Mouse (Mus musculus) induced T-regulatory cell, adult 2 months (primary cell): ENCODE measurements around the gene Zfp583.
"Not testable (repeated sequence)": the region's sequence is repeated elsewhere in the genome, so short reads cannot be mapped to it uniquely, and the experiment has no call there.

ENCODE experiments used
- DNase-seq: peaks from one replicate; pipeline ENCODE4 v3.0.0-alpha.2; 2012; ENCODE audit warnings: low read depth

Gene Zfp583

DNA sequence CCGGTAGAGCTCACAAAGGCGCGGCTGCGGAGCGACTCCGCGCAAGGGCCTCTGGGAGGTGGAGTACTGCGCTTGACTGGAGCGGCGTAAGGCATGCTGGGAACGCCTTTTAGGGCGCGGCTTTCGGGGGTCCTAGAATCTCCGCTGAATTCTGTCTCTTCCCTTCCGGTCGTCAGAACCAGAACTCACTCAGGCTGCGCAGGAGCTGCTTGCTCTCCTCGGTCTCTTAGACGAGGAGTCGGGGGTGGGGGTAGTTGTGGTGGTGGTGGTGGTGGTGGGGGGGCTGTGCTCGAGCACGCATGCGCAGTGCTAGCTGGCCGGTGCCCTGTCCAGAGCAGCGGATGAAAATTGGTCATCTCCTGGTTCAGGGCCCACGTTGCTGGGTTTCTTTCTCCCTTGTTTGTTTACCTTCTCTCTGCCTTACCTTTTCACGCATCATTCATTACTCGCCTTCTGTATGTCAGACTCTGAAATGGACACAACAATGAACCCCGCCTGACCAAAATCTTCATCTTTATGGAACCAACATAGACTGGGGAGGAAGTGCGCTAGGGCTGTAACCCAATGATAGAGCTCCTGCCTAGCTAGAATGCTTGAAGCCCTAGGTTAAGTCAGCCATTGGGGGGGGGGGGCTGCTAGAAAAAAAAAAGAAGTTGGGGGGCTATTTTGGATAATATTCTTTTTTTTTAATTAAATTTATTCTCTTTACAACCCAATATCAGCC is at the start of gene Zfp583:
Gene Zfp583, minus strand, starts transcription at position 53 of the 724 bp plus-strand sequence.
- DNase-seq, result peak; percentile 60

DNA sequence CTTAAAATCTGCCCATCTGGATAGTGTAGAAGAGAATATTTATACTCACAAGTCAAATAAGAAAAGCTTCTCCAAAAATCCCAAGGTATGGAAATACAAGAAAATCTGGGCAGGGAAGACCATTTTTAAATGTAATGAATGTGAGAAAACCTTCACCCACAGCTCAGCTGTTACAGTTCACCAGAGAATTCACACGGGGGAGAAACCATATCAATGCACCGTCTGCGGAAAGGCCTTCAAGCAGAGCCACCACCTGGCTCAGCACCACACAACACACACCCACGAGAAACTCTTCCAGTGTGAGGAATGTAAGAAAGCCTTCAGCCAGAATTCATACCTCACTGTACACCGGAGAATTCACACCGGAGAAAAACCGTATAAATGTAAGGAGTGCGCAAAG is 47.4 kb upstream of the Zfp583 start:
- DNase-seq, result no peak

DNA sequence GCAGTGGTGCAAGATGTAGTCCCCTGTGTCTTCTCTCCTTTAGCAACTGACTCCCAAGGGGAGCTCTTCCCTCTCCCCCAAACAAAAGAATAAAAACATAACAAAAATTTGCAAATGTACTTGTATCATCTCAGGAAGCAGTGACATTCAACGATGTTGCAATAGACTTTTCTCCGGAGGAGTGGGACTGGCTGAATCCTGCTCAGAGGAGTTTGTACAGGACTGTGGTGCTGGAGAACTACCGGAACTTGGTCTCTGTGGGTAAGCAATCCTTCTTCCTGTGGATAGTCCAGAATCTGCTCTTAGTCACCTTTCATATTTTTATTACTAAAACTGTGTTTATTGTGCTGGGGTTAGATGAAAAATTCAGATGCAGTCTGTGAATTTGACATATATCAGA is 41.9 kb upstream of the Zfp583 start:
- DNase-seq, result no peak

DNA sequence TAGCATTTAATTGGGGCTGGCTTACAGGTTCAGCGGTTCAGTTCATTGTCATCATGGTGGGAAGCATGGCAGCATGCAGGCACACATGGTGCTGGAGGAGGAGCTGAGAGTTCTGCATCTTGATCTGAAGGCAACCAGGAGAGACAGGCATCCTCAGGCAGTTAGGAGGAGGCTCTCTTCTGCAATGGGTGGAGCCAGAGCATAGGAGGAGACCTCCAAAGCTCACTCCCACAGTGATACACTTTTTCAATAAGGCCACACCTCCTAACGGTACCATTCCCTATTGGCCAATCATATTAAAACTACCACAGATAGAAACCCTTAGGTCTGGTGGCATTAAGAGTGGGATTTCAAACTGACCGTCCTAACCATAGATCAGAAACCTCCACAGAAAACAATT is 38.4 kb upstream of the Zfp583 start:
- DNase-seq, result no peak

- not testable (repeated sequence) for DNase-seq
These were observed 37.1 kb upstream of the Zfp583 start for GRCm38 (mm10) chr7:6368146-6368545.

DNA sequence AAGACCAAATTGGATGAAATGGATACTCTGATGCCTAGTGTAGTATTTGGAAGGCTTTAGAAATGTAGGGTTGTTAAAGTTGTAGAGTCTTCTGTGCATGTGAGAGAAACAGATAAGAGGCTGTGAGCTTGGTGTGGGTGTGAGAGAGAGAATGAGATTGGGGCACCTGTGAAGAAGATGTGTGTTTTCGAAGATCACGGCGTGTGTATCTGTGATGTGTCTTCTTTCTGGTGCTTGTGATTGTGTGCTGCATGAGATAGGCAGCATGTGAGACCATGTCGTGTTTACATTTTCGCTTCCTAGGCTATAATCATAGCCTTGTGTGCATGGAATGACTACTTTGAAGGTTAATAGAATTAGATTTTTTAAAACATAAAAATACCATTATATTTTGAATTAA is 36.1 kb upstream of the Zfp583 start:
- no peak for DNase-seq

GRCm38 (mm10) chr7:6364761-6365160 is 33.7 kb upstream of the Zfp583 start:
- DNase-seq, result no peak

- peak; percentile 95 for DNase-seq
These were observed 32.0 kb upstream of the Zfp583 start, which contains the start of gene Zfp78 for GRCm38 (mm10) chr7:6363047-6363488. Gene Zfp78 (plus strand): TSS chr7:6363280.

DNA sequence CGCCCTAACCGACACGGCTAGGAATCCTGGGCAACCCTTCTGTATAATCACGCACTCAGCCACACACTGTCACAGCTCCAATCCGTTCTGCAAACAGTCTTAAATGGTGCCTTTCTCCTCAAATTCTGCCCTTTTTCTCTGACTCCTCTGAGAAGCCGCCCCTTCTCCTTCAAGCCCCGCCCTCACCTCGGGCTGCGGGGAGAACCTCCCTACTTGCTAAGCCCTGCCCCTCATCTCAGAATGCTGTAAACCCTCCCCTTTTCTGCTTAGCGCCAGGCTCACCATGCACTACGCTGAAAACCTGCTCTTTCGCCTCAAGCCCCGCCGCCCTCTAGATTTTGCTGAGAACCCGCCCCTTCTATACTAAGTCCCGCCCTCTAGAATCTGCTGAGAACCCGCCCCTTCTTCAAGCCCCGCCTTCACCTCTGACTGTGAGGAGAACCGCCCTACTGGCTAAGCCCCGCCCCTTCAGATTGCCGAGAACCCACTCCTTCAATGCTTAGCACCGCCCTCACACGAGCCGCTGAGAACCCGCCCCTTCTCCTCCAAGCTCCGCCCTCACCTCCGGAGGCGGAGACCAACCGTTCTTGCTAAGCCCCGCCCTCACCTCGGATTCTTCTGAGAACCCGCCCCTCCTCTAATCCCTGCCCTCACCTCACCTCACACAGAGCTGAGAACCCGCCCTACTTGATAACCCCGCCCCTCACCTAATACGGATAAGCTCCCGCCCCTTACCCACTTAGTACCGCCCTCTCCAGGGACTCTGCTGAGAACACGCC is 31.4 kb upstream of the Zfp583 start:
- peak; percentile 98 for DNase-seq

GRCm38 (mm10) chr7:6361756-6362155 is 30.7 kb upstream of the Zfp583 start:
- no peak for DNase-seq

DNA sequence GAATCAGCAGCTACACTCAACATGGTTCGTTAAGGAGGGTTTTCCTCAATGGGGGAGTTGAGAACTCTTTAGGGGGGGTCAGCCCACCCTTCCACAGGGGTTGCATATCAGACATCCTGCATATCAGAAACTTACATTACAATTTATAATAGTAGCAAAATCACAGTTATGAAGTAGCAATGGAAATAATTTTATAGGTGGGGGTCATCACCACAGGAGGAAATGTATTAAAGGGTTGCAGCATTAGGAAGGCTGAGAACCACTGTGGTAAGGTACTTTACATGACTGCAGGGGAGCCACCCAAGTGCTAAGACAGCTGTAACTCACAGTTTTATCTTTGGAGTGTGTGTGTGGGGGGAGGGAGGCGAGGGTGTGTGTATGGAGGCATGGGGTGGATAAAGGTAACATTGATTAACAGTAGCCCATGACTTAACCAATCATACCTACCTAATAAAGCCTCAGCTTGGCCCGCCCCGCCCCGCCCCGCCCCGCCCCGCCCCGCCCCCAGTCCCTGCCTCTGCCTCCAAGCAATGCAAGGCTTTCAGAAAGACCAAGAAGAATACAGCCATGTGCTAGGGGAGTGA is 29.5 kb upstream of the Zfp583 start:
- no peak for DNase-seq

GRCm38 (mm10) chr7:6358937-6359590 is 28.0 kb upstream of the Zfp583 start:
- DNase-seq, result peak; percentile 87

DNA sequence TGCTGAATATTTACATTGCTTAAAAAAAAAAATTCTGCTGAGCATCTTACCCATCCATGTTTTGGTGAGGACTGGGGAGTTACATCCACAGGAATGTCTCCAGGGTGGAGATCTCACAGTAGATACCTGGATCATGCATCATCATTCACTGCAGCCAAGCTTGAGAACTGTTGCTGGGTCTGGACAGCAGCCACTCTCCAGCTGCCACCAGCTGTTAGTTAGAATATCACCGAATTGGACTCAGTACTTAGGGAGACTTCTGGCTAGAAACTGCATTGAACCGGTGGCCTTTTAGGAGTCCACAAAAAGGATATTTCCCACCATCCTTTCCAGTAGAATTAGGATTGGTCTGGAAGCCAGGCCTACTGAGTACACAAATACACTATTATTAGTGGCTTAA is 27.0 kb upstream of the Zfp583 start:
- DNase-seq, result no peak

DNA sequence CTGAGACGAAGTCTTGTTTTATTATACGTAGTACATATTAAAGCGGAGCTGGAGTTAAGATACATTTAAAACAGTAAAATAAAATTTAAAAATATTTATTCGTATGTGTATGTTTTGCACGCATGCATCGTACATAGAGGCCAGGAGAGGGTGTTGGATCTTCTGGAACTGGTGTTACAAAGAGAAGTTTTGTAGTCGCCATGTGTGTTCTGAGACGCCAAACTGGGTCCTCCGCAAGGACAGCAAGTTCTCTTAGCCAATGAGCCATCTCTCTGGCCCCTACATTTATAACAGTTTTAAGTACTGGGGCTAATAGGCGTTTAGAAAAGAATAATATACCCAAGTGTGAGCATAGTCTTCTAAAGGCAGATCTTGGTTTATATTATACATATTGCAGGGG is 13.0 kb upstream of the Zfp583 start:
- DNase-seq, result no peak

DNA sequence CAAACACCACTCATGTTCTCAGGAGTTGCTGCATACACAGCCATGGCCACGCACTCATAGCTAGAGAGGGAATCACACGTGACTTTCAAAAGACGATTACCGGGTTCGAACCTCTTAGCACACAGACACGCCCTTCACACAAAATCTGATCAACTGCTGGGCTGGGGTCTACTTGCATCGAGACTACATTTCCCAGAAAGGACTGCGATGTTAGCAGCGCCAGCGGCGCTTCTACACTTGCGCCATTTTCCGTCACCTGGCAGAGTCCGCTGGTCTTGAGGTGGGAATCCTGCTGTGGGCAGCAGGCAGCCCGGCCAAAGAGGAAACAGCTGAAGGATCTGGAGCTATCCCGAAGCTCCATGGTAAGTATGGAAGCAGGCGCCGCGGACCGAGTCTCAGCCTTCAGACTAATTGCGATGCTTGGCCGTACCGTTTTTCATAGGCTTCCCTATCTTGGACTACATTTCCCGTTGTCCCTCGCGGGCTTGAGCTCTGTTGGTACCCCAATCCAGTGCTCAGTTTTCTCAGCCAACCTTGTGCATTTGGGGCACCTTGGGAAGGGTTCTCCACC is 12.5 kb upstream of the Zfp583 start, which contains the start of gene Gm3854:
Gene Gm3854, plus strand, starts transcription at position 259 of the 571 bp plus-strand sequence.
- DNase-seq, result peak; percentile 11

- DNase-seq, result no peak
These were observed 8.8 kb upstream of the Zfp583 start for GRCm38 (mm10) chr7:6339865-6340264.

DNA sequence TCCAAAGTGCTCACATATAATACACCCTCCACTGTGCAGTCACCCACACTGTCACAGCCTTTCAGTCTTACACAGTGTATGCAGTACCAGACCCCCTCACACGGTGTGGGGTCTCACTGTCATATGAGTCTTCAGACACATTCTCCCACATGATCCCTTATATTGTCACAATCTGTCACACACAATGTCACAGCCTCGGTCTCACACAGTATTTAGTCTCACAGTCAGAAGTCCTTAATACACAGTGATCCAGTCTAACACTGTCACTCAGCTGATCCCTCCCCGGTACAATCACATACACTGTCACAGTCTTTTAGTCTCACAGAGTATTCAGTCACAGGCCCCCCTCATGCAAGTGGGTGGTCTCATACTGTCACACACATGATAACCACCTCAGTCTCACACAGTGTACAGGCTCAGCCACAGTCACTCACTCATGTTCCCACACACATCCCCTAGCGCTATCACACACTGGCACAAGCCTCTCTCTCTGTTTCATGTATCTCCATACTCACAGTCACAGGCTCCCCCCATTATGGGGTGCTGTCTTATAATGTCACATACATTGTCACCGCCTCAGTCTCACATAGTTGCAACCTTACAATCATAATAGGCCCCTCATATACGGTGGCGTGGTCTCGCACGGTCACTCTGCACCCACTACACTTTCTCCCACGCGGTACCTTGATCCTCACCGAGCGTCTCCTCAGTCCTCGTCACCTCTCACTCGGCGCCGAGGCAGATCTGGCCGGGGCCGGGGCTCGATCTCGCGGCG is 440 bp downstream of the Zfp583 start:
- no peak for DNase-seq

DNA sequence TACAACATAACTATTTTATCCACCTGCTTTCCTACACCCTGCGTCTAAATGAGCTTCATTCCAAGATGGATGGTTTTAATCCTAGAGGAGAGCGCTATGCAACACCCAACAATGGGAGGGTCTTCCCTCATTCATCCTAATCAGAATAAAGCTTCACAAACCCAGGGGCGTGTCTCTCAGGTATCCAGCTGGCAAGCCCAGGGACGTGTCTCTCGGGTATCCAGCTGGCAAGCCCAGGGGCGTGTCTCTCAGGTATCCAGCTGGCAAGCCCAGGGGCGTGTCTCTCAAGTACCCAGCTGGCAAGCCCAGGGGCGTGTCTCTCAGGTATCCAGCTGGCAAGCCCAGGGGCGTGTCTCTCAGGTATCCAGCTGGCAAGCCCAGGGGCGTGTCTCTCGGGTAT is 30.3 kb downstream of the Zfp583 start:
- DNase-seq, result not testable (repeated sequence)

DNA sequence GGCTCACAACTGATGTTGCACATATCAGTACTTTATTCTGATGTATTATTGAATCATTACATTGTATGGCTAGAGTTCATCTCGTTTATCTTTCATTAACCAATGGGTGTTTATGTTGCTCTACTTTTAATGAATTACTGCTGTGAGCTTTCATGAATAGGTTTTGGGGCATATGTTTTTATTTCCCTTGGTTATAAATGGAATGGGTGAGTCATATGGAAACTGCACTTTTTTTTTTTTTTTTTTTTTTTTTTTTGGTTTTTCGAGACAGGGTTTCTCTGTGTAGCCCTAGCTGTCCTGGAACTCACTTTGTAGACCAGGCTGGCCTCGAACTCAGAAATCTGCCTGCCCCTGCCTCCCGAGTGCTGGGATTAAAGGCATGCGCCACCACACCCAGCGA is 40.0 kb downstream of the Zfp583 start:
- not testable (repeated sequence) for DNase-seq

DNA sequence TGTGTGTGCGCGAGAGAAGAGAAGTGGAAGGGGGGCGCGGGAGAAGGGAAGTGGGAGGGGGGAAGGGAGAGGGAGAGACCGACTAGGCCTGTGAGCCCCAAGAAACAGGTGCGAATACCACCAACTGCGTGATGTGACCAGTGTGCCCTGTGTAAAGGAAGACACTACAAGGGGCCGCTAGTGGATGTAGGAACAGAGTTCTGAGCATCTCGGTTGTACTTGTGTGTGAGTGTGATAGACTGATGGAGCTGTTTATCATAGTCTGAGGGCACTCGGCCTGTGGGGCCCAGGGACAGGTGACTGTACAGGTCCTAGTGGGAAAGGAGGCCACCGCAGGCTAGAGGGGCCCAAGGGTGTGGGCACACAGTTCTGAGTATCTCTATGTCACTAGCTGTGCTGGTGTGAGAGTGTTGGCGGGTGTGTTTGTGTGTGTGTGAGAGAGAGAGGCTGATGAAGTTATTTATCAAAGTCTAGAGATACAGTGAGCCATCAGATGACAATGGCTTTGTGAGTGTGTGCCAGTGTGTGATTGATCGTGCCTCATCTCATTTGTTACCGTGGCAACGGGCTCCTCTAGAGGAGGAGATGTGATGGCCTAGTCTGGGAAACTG is 44.1 kb downstream of the Zfp583 start:
- peak; percentile 37 for DNase-seq
